Comparison of ENCODE assay signal across 11 mouse cellular contexts in genomic region chr11:101851042-101851441, GRCm38 (mm10). TPM values are rescaled to one million over a fixed set of nuclear protein-coding genes. Genes with fewer than 3 reads are reported as not detected.
DNase-seq lines count a peak whose midpoint lies in the region; ATAC-seq and TF ChIP-seq lines count a peak whose summit lies in the region.
"Had no signal": no experiment of that assay in that cellular context is flagged by ENCODE, and none has a peak within 500 bp of the region (broad histone marks: within the 10 kb centered on the region; RNA-seq: fewer than 3 reads in every experiment).

No protein-coding gene starts in this region.

- H3K9ac ChIP-seq in kidney, embryonic 16.5 days (replicated peaks; ENCODE audit: low read length), result no peak overlapping the region
- no peak overlapping the region for H3K9ac ChIP-seq in hindbrain, embryonic 11.5 days (ENCODE audit: low read depth, low read length)

- H3K4me1 ChIP-seq in kidney, embryonic 16.5 days (ENCODE audit: insufficient read depth, low read length), result no peaks in the 10 kb centered on the region; the same call in 1 of the 2 replicates
- peaks cover 20% of the 10 kb centered on the region for H3K4me1 ChIP-seq in brown adipose tissue, adult 24 weeks (ENCODE audit: control insufficient read depth, insufficient read depth, insufficient read length, low read length)
- H3K4me1 ChIP-seq in hindbrain, embryonic 11.5 days (replicated peaks; ENCODE audit: control insufficient read depth, insufficient read depth, low read length), result no peaks in the 10 kb centered on the region

- no peaks in the 10 kb centered on the region for H3K9me3 ChIP-seq in kidney, embryonic 16.5 days (ENCODE audit: low read length)
- no peaks in the 10 kb centered on the region for H3K9me3 ChIP-seq in hindbrain, embryonic 11.5 days (ENCODE audit: control insufficient read depth, low read length)

- DNase-seq in kidney, adult 11 months, result peak; percentile 23
- peak; percentile 70 for DNase-seq in gastrocnemius, adult 2 months
- peak; percentile 56 to 61 for DNase-seq in kidney, postnatal 36 days
- no peak for DNase-seq in thymus, postnatal 36 days
- no peak for DNase-seq in hindbrain, embryonic 11.5 days (ENCODE audit: low spot score)
- DNase-seq: thymus, postnatal 25 days had no signal

- H3K27ac ChIP-seq in kidney, embryonic 16.5 days (ENCODE audit: low read length), result no peak overlapping the region
- H3K27ac ChIP-seq in brown adipose tissue, adult 24 weeks (replicated peaks; ENCODE audit: low read depth, low read length), result peak overlapping the region; percentile 35; the same call in 1 of the 2 replicates
- H3K27ac ChIP-seq in gastrocnemius, adult 2 months, result peak overlapping the region; percentile 62
- H3K27ac ChIP-seq in hindbrain, embryonic 11.5 days (ENCODE audit: low read depth, low read length), result no peak overlapping the region

- no peak for ATAC-seq in kidney, embryonic 16.5 days (ENCODE audit: low FRiP score, low TSS enrichment)
- ATAC-seq in megakaryocyte progenitor cell, adult 5-6 weeks (replicated peaks; ENCODE audit: poor library complexity), result no peak
- no peak for ATAC-seq in hindbrain, embryonic 11.5 days (ENCODE audit: low FRiP score)

- WGBS in kidney, embryonic 16.5 days, result 70% methylated on average over 7 of the region's 7 CpGs
- WGBS in hindbrain, embryonic 11.5 days, result 77% methylated on average over 7 of the region's 7 CpGs

- no peaks in the 10 kb centered on the region for H3K36me3 ChIP-seq in kidney, embryonic 16.5 days (ENCODE audit: insufficient read depth, low read length)
- H3K36me3 ChIP-seq in hindbrain, embryonic 11.5 days (ENCODE audit: control insufficient read depth, insufficient read depth, low read length), result no peaks in the 10 kb centered on the region

- no peak overlapping the region for H3K4me3 ChIP-seq in kidney, embryonic 16.5 days (ENCODE audit: low read length)
- H3K4me3 ChIP-seq in brown adipose tissue, adult 24 weeks (ENCODE audit: insufficient read depth, low read depth, low read length), result no peak overlapping the region
- no peak overlapping the region for H3K4me3 ChIP-seq in gastrocnemius, adult 2 months
- no peak overlapping the region for H3K4me3 ChIP-seq in hindbrain, embryonic 11.5 days (ENCODE audit: low read depth, low read length)
- H3K4me3 ChIP-seq: erythroblast, embryonic 14.5 days; myocyte had no signal

- TF ChIP-seq CTCF in gastrocnemius, adult 2 months (IDR thresholded peaks at IDR 0.05), result no peak

- H3K27me3 ChIP-seq in kidney, embryonic 16.5 days (ENCODE audit: insufficient read depth, low read length), result no peaks in the 10 kb centered on the region
- no peaks in the 10 kb centered on the region for H3K27me3 ChIP-seq in hindbrain, embryonic 11.5 days (ENCODE audit: control insufficient read depth, insufficient read depth, low read length)

- intact Hi-C loops in gastrocnemius, adult 2 months (cut with DNase I), result loop anchor here (5.0 kb wide), 1 partner anchor 41 kb away; the partner anchor contains the start of gene Meox1

- no peak overlapping the region for H3K4me2 ChIP-seq in kidney, embryonic 16.5 days (replicated peaks; ENCODE audit: low read depth, low read length)
- no peak overlapping the region for H3K4me2 ChIP-seq in hindbrain, embryonic 11.5 days (replicated peaks; ENCODE audit: low read depth, low read length)

RNA-seq across cellular contexts. Expression of gene Meox1, which starts 43.1 kb away (rescaled TPM):
- polyA plus RNA-seq in kidney, embryonic 16.5 days (2015; fragmentation: Nextera tagmentation; extraction: Ambion mirVana), result 15.2 and 15.5 TPM in 2 replicates
- 3.8 and 4.4 TPM in 2 replicates for polyA plus RNA-seq in brown adipose tissue, adult 24 weeks (2012; ENCODE audit: insufficient read depth, insufficient read length, missing spikeins)
- total RNA-seq in gastrocnemius, adult 2 months (2021), result 1 to 10 TPM; 1.1 to 4.7 TPM
- total RNA-seq in megakaryocyte progenitor cell, adult 5-6 weeks (2015), result not detected in 2 replicates
- total RNA-seq in megakaryocyte progenitor cell, adult 5-6 weeks (2017), result not detected in 2 replicates
- 1.2 and 2.1 TPM in 2 replicates for polyA plus RNA-seq in hindbrain, embryonic 11.5 days (2014; fragmentation: Nextera tagmentation; extraction: Ambion mirVana)
- polyA plus RNA-seq: erythroblast, embryonic 14.5 days had no signal

Comparison
In these comparisons a context has a peak if more than half of its experiments do, and no peak if none do; other contexts are left out.
1. DNase-seq: peak in kidney, adult 11 months (single experiment), gastrocnemius, adult 2 months (single experiment) and kidney, postnatal 36 days (2 of 2); none in thymus, postnatal 36 days (0 of 2) and hindbrain, embryonic 11.5 days (single experiment).
2. H3K27ac ChIP-seq: peak in brown adipose tissue, adult 24 weeks (single experiment) and gastrocnemius, adult 2 months (single experiment); none in kidney, embryonic 16.5 days (single experiment) and hindbrain, embryonic 11.5 days (single experiment).